Mouse (Mus musculus): Measurements from ENCODE around the gene Ptgfrn.

DNA sequence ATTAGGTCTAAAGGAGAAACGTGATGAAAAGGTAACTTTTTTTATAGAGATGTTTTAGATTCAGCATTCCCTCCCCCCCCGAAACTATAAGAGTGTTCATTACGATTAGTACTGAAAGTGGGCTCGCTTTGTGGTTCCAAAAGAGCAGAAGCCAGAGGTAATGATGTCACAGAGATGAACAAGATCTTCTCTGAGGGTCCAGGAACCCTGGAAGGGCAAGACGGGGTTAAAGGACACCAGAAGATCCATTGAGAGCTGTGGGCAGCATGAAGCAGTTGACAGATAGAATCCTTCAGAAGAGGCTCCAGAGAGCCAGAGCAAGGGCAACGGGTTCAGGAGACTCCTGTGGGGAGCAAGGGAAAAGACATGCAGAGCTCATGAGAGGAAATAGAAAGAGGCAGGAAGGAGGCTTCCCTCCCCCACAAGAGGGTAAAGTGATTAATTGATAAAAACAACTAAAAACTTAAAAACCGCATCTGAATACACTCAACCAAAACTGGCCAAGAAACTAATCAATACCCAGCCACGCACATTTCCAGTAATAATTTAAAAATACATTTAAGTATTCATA lies 88.5 kb downstream of the Ptgfrn start:
- TF ChIP-seq CTCF (IDR thresholded peaks at IDR 0.05; ENCODE audit: borderline replicate concordance, insufficient read depth, low read depth, low read length) (no peak), POLR2A (IDR thresholded peaks at IDR 0.05; ENCODE audit: borderline replicate concordance, insufficient read depth, low read length) (no peak)

Data from cerebellum, adult 2 months (tissue).